Mouse (Mus musculus) MEL (cell line): ENCODE data around the gene C1ql1.

Source experiments
- BHLHE40 ChIP-seq: IDR thresholded peaks from 2 replicates; pipeline ENCODE4 v1.6.1; 2012; ENCODE audit warnings: low read depth, mild to moderate bottlenecking, inconsistent platforms, low read length, improper control_type of control experiment, borderline replicate concordance
- CTCF ChIP-seq, 3 experiments: IDR thresholded peaks in 2 of 3; conservative IDR thresholded peaks in 1 of 3; 2 replicates each; pipeline ENCODE4 v1.5.1; 2011 to 2012; ENCODE audit warnings: low read length in 3 of 3, low read depth in 2 of 3, mild to moderate bottlenecking in 2 of 3, improper control_type of control experiment in 1 of 3, inconsistent platforms in 1 of 3, mixed read lengths in 1 of 3, moderate library complexity in 1 of 3; ENCODE audit not compliant: control insufficient read depth in 1 of 3, insufficient read depth in 1 of 3, poor library complexity in 1 of 3, severe bottlenecking in 1 of 3
- EP300 ChIP-seq, 2 experiments: IDR thresholded peaks; 2 replicates each; pipeline ENCODE4 v1.6.1; 2011; ENCODE audit warnings: improper control_type of control experiment in 2 of 2, low read length in 2 of 2, low read depth in 1 of 2, mild to moderate bottlenecking in 1 of 2
- HCFC1 ChIP-seq: IDR thresholded peaks from 2 replicates; pipeline ENCODE4 v1.6.1; 2012; ENCODE audit warnings: low read depth, mild to moderate bottlenecking, inconsistent platforms, low read length, improper control_type of control experiment, moderate library complexity
- JUND ChIP-seq: IDR thresholded peaks from 2 replicates; pipeline ENCODE4 v1.6.1; 2011; ENCODE audit warnings: low read depth, mild to moderate bottlenecking, improper control_type of control experiment, low read length
- MAFK ChIP-seq: IDR thresholded peaks from 2 replicates; pipeline ENCODE4 v1.6.1; 2011; ENCODE audit warnings: low read depth, mild to moderate bottlenecking, low read length, improper control_type of control experiment, borderline replicate concordance
- NELFE ChIP-seq: IDR thresholded peaks from 2 replicates; pipeline ENCODE4 v1.6.1; 2011; ENCODE audit warnings: low read depth, low read length, improper control_type of control experiment
- NRF1 ChIP-seq: IDR thresholded peaks from 2 replicates; pipeline ENCODE4 v1.6.1; 2014; ENCODE audit warnings: low read depth, mild to moderate bottlenecking, inconsistent platforms, low read length, improper control_type of control experiment, moderate library complexity; ENCODE audit not compliant: poor library complexity, insufficient read depth, severe bottlenecking
- POLR2A ChIP-seq, 2 experiments: IDR thresholded peaks; 2 replicates each; pipeline ENCODE4 v1.6.1; 2011 to 2012; ENCODE audit warnings: low read length in 2 of 2, mild to moderate bottlenecking in 2 of 2, control low read depth in 1 of 2, improper control_type of control experiment in 1 of 2, low read depth in 1 of 2, moderate library complexity in 1 of 2; ENCODE audit not compliant: control insufficient read depth in 1 of 2, insufficient read depth in 1 of 2, poor library complexity in 1 of 2
- POLR2AphosphoS2 ChIP-seq: IDR thresholded peaks from 2 replicates; pipeline ENCODE4 v1.6.1; 2011; ENCODE audit warnings: low read length, improper control_type of control experiment
- RAD21 ChIP-seq: IDR thresholded peaks from 2 replicates; pipeline ENCODE4 v1.6.1; 2011; ENCODE audit warnings: mild to moderate bottlenecking, low read depth, low read length, improper control_type of control experiment
- USF1 ChIP-seq: IDR thresholded peaks from 2 replicates; pipeline ENCODE4 v1.6.1; 2014; ENCODE audit warnings: low read depth, mild to moderate bottlenecking, inconsistent platforms, low read length, improper control_type of control experiment, moderate library complexity
- ZNF384 ChIP-seq: IDR thresholded peaks from 2 replicates; pipeline ENCODE4 v1.6.1; 2012; ENCODE audit warnings: low read depth, mild to moderate bottlenecking, inconsistent platforms, low read length, improper control_type of control experiment

- TF ChIP-seq MAFK (no peak), ZNF384 (no peak), USF1 (no peak), POLR2A (IDR thresholded peaks at IDR 0.05; ENCODE audit: control insufficient read depth in 1 of 2, insufficient read depth in 1 of 2, low read depth in 1 of 2, low read length in 2 of 2, poor library complexity in 1 of 2) (no peak; a peak in 1 of 4 replicates), CTCF (IDR thresholded peaks at IDR 0.05 in 2 of 3, conservative IDR thresholded peaks at IDR 0.05 in 1 of 3; ENCODE audit: control insufficient read depth in 1 of 3, insufficient read depth in 1 of 3, low read depth in 2 of 3, low read length in 3 of 3, poor library complexity in 1 of 3, severe bottlenecking in 1 of 3) (no peak), JUND (no peak), EP300 (IDR thresholded peaks at IDR 0.05; ENCODE audit: low read depth in 1 of 2, low read length in 2 of 2) (no peak), POLR2AphosphoS2 (no peak), HCFC1 (no peak), NELFE (no peak), NRF1 (no peak), RAD21 (no peak), BHLHE40 (no peak)
Observed at GRCm38 (mm10) chr11:102921491-102921890, 25.0 kb downstream of the C1ql1 start.
